Mouse (Mus musculus): ENCODE results near the gene Stxbp3.
"Not testable (repeated sequence)": the region's sequence is repeated elsewhere in the genome, so short reads cannot be mapped to it uniquely, and the experiment has no call there.

The Stxbp3 gene

DNA sequence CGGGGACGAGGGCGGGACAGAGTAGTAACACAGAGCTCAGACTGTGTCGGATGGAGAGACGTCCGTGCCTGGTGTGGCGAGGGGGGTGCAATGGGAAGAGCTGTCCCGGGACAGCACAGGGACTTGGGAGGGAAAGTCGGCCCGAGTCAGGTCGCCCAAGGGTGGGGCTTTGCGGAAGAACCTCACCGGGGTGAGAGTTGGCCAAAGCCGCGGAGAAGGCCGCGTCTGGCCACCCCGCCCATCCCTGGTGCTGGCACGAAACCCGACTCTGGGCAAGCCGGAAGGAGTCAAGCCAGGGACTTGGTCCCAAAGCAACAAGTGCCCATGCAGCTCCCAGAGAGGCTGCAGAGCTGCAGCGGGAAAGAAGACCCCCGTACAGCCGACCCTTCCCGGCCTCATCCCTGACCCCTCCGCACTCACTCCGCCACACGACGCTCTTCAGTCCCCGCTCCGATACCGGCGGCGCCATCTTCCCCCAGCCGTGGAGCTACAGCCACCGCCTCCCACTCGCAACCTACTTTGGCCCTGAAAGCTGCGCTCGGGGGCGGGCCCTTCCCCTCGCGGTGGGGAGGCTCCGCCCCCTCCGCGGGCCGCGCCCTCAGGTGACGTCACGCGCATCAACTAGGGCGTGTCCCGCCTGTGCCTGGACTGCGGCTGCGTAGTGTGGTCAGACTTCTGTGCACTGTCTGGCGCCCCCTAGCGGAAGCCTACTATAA, at the start of gene Stxbp3:
Gene Stxbp3 (minus strand): TSS at position 527 of the 716 bp plus-strand sequence.
- peak; percentile 95 for DNase-seq (ENCODE audit: low read depth, low spot score)

DNA sequence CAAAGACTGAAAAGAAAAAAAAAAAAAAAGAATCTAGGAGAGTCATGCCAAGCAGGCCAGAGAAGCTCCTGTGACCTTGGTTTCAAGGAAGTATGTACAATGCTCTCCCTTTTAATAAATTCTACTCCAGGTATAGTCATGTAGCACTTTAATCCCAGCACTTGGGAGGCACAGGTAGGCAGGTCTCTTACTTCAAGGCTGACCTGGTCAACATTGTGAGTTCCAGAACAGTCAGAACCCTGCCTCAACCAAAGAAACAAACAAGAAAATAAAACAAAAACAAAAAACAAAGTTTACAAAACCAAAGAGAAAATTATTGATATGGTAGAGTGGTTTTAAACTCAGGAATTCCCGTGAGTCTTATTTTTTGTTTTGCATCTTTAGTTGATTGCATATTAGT, 49.6 kb upstream of the Stxbp3 start, which contains the start of gene Fndc7:
Gene Fndc7 (minus strand): TSS at position 101 of the 400 bp plus-strand sequence.
- no peak for DNase-seq (ENCODE audit: low read depth, low spot score)

DNA sequence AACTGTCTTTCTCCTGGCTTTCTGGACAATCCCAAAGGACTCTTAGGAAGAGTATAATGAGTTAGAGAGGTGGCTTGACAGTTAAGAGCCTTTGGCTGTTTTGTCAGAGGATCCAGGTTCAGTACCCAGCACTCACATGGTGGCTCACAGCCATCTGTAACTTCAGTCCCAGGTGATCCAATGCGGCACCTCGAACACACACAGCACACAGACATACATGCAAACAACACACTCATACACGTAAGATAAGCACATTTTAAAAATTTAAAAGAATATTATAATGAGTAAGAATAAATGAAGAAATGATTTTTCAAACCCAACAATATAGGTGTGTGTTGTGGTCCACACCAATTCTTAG, 47.3 kb upstream of the Stxbp3 start:
- DNase-seq (ENCODE audit: low read depth, low spot score) = no peak

DNA sequence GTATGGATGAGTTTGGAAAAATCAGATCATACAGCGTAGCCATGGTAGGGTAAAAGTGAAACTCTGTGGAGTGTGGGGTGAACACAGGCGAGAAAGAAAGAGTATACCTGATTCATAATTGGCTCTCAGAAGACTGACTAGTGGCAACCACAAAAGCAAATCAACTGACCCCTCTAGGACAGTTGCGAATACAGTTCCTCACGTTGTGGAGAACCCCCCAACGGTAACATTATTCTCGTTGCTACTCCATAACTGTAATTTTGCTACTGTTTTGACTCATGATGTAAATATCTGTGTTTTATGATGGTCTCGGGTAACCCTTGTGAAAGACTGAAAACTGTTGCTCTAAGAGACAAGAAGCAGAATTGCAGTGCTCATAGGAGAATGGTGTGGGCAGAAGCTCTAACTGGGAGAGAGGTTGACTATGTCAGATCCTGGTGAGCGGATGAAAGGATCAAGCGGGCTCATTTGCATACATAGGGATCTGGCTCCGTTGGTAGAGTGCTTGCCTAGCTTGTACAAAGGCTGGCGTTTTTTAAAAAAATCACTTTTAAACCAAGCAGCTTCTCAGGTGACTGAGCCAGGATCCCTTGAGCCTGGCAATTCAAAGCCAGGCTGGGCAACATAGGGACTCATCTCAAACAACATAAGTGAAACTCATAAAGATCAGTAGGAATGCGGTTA, 46.8 kb upstream of the Stxbp3 start:
- peak; percentile 36 for DNase-seq (ENCODE audit: low read depth, low spot score)

DNA sequence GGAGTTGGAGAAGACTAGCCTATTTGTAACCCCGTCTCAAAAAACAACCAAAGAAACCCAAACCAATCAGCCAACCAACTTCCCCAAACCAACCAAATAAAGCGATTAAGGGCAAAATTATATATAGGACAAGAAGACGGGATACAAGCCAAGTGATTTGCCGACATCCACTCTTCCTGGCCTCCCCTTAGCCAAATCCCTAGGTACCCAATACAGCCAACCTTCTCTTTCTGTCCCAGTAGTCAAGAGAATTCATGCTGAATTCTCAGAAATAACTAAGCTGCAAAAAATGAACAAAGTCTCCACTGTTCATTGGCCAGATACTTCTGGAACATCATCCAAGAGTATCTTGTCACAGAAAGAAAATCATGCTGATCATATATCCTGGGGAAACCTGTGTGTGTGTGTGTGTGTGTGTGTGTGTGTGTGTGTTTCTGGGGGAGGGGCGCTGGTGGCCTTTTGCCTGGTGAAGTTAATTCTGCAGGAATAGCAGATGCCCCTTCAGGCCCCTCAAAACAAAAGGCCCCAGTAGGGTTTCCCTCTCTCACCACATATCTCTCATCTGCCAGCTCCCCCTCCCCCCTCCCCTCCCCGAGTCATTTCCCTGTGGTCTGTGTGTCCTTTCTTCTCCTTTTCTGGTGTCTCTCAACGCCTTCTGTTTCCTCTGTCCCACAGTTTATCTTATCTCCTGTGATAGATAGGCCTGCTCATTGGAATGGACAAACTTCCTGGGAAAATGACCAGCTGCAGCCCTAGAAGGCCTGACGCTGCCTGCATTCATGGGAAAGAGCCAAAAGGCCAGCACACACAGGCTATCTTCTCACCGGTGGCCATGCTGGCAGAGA, 45.6 kb upstream of the Stxbp3 start:
- no peak for DNase-seq (ENCODE audit: low read depth, low spot score)

DNA sequence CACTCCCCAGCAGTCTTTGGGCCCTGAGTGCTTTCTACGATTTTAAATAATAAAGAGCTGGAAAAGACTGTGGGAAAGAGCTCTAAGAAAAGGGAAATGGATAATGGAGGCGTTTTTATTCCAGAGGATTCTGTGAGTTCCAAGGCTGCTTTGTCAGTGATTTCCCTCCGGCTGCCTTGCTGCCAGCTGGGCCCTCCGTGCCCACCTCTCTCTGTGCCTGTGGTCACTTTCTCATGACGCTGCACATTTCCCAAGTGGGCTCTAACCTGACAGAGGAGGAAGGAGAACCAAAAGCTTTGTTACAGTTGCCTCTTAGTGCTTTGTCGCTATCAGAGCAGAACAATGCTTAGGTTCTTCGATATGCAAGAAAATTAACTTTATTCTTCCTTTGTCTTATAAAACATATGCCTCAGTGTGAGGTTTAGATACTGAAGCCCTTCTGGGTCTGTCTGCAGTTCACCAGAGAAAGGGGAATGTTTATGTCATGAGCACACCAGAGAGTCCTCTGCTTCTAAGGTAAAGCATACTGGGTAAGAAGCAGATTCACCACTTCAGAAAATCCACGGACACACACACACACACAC, 44.5 kb upstream of the Stxbp3 start:
- DNase-seq (ENCODE audit: low read depth, low spot score) = no peak

DNA sequence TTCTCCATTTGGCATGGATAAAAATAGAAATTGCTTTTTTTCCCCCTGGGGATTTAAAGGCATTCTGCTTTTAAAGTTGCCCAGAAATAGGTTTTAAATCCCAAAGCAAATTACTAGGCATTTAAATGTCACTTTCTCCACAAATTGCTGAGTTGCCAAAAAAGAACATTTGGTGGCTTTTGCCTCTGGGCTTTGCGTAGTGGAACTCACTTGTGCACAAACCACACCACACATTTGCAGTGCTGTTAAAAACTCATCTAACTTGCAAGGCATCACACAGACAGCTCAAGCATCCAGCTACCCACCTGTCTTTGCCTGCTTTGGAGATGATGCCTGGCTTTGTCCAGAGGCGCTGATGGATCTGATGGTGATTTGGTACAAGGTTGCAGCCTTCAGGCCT, 42.7 kb upstream of the Stxbp3 start:
- DNase-seq (ENCODE audit: low read depth, low spot score) = no peak

DNA sequence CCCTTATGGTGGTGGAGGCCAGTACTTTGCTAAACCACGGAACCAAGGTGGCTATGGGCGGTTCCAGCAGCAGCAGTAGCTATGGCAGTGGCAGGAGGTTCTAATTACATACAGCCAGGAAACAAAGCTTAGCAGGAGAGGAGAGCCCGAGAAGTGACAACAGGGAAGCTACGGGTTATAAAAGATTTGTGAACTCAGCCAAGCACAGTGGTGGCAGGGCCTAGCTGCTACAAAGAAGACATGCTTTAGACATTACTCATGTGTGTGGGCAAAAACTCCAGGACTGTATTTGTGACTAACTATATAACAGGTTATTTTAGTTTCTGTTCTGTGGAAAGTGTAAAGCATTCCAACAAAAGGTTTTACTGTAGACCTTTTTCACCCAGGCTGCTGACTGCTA, 41.5 kb upstream of the Stxbp3 start:
- DNase-seq (ENCODE audit: low read depth, low spot score) = not testable (repeated sequence)

DNA sequence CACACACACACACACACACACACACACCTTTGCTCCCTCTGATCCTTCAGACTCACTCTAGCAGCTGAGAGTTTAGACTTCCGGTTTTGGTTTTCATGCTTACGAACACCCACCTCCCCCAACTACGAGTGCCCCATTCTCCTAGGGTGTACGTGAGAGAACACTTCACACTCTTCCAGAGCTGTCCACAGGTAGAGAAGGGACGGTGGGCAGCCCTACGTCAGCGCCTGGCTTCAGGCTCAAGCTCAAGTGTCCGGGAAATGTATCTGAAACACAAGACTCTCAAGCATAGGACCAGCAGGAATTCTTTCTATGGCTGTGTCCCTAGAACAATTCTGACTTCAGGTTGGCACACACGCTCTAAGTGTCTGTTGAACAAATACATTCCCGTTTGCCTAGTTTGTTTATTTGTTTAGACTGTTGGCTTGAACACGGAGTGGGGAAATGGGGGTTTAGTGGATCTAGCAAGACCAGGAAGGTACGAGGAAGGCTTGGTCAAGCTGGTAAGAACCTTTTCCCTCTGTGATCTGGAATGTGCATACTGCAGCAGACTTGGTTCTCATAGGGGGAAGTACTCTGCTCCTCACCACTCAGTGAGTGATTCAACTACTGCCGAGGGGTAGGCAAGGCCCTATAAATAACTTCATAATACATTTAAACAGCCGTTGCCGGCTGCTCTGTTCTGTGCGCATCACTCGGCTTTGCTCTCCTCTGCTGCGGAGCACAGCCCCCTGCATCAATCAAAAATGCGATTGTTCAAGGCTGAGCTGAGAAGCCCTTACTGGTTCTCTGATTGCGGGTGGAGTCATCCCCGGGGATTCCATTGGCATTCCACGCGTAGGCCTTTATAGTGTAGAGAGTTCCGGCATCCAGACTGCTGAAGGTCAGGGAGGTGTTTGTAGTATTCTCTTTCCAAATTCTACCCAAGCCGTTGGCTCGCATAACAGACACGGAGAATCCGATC, 40.5 kb upstream of the Stxbp3 start:
- no peak for DNase-seq (ENCODE audit: low read depth, low spot score)

DNA sequence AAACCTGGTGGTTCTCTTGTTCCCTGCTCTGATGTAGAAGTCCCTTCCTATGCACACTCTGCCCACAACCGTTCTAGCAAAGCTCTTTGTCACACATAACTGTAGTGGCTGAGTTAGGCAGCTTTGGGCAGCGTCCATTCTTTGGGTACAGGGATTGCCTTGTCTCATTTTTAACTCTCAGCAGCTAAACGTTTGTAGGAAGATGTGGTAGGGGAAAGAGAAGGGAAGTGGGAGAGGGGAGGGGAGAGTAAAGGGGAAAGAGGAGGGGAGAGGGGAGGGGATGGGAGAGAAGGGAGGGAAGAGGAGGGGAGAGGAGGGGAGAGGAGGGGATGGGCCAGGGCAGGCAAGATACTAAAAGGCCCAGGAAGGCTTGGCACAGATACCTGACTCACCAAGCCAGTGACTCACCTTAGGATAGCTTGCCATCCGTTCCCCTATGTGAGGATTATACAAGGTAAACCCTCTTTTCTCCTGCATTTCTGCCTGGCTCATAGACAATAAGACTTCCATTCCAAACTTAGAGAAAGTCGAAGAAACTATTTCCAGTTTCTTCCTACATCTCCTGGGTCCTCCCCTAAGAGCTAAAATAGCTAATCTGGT, 39.6 kb upstream of the Stxbp3 start:
- no peak for DNase-seq (ENCODE audit: low read depth, low spot score)

DNA sequence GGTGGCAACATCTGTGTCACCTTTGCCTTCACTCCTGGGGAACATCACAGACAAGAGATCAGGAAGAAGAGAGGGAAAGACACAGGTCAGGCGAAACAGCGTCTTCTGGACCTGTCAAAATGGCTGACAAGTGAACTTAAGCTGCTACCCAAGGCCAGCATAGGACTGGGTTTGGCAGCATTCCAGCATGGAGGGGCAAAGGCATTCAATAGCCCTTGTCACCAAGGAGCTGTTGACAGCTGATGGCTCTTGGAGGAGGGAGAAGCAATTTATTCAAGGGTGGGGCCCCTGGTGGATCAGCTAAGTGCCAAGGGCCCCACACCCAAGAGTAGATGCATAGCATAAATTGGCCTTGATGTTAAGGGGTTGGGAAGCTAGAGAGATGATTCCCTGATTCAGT, 38.8 kb upstream of the Stxbp3 start:
- DNase-seq (ENCODE audit: low read depth, low spot score) = no peak

DNA sequence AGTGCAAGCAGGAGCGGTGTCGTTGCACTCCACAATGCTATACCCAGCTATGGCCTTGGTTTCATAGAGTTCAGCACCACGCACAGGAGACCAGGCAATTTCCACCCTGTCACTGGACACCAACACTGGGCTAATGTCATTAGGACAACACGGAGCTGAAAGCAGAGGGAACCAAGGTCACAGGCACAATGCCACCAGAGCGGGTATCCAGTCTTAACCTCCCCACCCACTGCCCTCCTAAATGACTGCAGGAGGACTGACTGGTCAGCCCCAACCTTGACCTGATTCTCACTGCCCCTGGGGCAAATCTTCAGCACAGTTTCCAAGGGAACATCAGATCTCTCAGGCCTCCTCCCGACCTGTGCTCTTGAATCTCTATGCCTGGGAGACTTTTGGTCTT, 30.3 kb upstream of the Stxbp3 start:
- no peak for DNase-seq (ENCODE audit: low read depth, low spot score)

DNA sequence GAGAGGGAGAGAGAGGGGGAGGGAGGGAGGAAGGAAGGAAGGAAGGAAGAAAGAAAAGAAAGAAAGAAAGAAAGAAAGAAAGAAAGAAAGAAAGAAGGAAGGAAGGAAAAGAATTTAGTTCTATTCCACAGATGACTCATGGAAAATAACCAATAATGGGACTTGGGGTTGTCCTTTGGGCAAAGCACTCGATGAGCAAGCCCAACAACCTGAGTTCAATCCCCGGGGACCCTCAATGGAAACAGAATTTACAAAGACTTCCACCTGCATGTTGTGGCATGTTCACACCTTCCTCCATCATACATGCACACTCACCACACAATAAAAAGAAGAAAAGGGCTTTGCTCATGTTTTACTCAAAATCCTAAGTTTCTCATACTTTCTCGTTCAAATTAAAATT, 27.1 kb upstream of the Stxbp3 start:
- DNase-seq (ENCODE audit: low read depth, low spot score) = no peak

DNA sequence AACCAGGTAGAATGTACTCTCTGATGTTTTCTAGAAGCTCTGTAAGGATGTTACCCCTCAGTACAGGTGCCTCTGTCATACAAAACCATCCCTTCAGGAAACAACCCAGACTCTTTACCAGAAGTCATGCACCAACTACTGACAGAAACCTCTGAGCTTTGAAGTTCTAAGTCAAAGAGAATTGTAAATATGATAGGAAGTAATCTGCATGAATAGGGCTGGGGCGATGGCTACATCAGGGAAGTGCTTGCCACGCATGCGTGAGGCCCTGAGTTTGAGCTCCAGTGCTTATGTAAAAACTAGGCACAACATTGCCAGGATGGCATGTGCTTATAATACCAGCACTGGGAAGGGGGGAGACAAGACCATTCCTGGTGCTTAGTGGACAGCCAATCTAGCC, 25.4 kb upstream of the Stxbp3 start:
- no peak for DNase-seq (ENCODE audit: low read depth, low spot score)

DNA sequence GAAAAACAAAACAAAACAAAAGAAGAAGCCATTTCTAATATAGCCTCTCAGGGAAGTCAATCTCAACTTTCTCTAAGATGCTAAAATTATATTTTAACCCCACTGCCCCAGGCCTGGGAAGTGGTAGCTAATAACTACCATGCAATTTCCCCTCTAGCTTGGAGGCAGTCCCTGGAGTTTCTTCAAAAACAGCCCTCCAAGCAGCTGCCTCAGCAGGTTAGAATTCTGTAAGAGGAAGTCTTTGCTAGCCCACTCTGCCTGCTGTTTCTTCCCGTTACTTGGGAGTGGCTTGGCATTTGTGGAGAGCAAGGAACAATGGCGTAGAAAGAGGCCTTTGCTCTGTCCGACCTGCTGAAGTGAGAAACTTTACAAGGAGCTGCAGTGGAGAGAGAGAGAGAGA, 24.8 kb upstream of the Stxbp3 start:
- DNase-seq (ENCODE audit: low read depth, low spot score) = no peak

DNA sequence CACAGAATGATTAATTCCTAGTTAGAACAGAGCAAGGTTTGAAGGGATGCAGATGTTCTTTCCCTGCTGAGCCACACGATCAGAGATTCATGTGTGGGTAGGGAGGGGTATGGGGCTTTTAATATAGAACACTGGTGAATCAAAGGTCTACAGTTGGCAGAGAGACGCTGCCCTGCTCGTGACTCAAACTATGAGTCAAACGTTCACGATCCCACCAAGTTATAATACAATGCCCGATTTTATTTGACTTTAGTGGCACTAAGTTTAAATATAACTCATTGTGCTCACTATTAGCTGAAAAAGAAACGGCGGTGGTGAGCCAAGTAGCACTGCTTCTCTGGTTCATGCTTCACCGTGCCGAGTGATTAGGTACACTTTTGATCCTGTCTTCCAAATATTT, 22.8 kb upstream of the Stxbp3 start:
- DNase-seq (ENCODE audit: low read depth, low spot score) = no peak

DNA sequence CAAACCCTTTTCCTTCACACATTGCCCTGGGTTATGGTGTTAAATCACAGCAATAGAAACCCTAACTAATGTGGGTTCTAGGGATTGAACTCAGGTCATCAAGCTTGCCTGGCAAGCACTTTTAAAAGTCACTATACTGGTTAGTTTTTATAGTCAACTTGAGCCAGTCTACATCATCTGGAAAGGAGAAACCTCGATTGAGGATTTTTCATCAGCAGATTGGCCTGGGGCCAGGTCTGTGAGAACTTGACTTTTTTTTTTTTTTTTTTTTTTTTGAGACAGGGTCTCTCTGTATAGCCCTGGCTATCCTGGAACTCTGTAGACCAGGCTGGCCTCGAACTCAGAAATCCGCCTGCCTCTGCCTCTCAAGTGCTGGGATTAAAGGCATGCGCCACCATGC, 22.0 kb upstream of the Stxbp3 start:
- not testable (repeated sequence) for DNase-seq (ENCODE audit: low read depth, low spot score)

DNA sequence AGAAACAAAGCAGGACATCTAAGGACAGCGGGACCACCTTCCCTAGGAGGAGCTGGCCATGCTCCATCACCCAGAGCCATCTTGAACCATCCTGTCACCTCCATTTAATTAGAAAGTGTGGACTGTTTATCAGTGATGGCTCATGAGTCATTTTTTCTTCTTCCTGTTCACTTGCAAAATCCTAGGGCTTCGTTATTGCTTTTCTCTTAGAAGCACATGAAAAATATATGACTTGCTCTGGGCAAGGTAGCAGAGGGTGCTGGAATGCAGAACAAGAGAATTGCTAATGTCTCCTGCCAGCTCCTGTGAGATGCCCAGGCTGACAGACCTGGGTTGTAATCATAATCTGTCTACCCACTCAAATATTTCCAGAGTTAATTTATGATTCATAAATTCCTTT, 20.5 kb upstream of the Stxbp3 start:
- no peak for DNase-seq (ENCODE audit: low read depth, low spot score)

DNA sequence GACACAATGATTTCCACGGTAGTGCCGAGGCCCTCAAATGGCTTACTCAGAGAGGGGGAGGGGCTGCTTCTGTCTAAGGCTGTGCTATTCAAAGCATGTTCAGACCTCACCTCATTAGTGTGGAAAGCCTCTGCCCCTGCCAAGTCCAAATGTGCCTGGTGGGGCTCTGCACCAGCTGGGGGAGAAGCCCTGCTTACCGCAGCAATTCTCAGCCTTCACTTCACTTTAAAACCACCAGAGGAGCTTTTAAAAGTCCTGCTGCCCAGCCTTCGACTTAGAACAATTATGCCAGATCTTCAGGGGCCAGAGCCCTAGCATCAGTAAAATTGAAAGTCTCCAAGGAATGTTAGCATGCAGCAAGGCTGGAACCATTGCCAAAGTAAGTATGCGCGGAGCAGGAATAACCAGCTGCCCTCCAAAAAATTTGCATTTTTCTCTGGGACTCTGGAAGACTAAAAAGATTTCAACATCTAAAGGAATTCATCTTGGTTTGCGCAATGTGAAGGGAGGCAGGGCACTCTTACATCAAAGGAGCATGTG, 18.0 kb upstream of the Stxbp3 start:
- DNase-seq (ENCODE audit: low read depth, low spot score) = no peak

DNA sequence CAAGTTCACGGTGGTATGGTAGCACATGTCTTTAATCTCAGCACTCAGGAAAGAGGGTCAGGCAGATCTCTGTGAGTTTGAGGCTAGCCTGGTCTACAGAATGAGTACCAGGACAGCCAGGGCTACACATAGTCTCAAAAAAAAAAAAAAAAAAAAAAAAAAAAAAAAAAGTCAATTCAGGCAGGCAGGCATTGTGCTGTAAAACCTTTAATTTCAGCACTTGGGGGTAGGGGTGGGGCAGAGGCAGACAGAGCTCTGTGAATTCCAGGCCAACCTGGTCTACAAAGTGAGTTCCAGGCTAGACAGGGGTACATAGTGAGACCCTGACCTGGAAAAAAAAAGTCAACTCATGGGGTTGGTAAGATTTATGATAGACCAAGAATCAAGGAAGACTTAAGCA, 17.4 kb upstream of the Stxbp3 start:
- no peak for DNase-seq (ENCODE audit: low read depth, low spot score)

All from retina, adult 2 months (tissue).